Mouse (Mus musculus) bone marrow, adult 2 months (tissue): ENCODE measurements around the gene Hist1h4b.

ENCODE experiments used
- CTCF ChIP-seq: fragments of 200-500 bp; IDR thresholded peaks from 2 replicates; pipeline ENCODE4 v1.5.1; 2011; ENCODE audit warnings: low read length, control low read depth; ENCODE audit not compliant: control insufficient read depth, insufficient read depth
- POLR2A ChIP-seq: fragments of 200-500 bp; IDR thresholded peaks from 2 replicates; pipeline ENCODE4 v1.6.1; 2011; ENCODE audit warnings: low read depth, mild to moderate bottlenecking, control low read depth, low read length, borderline replicate concordance; ENCODE audit not compliant: control insufficient read depth

GRCm38 (mm10) chr13:23768834-23769397 is 12.1 kb downstream of the Hist1h4b start:
- TF ChIP-seq CTCF (no peak), POLR2A (no peak)
